Mouse (Mus musculus): ENCODE results near the gene Cdkn1a. TPM values are rescaled to one million over a fixed set of nuclear protein-coding genes. Genes with fewer than 3 reads are reported as not detected.
A peak's percentile ranks its signal among the peaks of the same experiment; 100 is the strongest.

The Cdkn1a gene
- polyA plus RNA-seq, 1 experiment from 2014 or later = 33.1 TPM

DNA sequence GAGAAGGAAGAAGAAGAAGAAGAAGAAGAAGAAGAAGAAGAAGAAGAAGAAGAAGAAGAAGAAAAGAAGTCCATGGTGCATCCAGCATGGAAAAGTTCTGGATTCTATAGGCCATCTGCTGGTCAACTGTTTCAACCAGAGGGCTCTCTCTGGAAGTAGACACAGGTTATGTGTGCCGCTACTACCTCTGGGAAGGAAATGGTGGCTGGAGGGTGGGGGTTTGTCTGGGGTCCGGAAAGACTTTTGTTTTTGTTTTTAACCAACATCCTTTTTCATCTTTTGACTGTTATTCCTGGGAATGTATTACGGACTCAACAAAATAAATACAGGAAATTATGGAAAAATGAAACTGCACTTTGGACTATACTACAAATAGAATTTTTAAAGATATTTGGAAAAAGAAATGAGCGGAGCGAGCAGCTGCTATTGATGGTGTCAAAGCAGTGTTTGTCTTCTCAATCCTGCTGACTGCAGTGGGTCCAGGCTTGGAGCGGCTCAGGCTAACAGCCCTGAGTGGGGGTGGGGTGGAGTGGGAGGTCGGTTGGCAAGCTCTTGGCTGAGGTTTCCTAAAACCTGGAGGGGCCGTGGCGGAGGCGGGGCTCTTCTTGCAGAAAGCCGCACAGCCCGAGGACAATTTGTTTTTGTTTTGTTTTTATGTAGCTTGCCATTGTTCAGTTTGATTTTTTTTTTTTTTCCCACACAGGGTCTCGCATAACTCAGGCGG is 12.8 kb upstream of the Cdkn1a start:
- DNase-seq (ENCODE audit: low spot score) = no peak
- Histone ChIP-seq H3K4me3 (peak overlapping the region; percentile 51), H3K27ac (peak overlapping the region; percentile 81; the same call in 1 of the 2 replicates), H3K27me3 (ENCODE audit: insufficient read depth, poor library complexity, severe bottlenecking) (peaks cover 25% of the 10 kb centered on the region), H3K9me3 (no peaks in the 10 kb centered on the region), H3K4me1 (peaks cover 48% of the 10 kb centered on the region), H3K36me3 (no peaks in the 10 kb centered on the region)
- 16% methylated on average over 14 of the region's 14 CpGs for WGBS

GRCm38 (mm10) chr17:29078519-29079383 is 12.0 kb upstream of the Cdkn1a start:
- WGBS = 4% methylated on average over 25 of the region's 25 CpGs
- Histone ChIP-seq H3K36me3 (no peaks in the 10 kb centered on the region), H3K27ac (peak overlapping the region; percentile 81), H3K4me1 (peaks cover 41% of the 10 kb centered on the region), H3K9me3 (no peaks in the 10 kb centered on the region), H3K4me3 (peak overlapping the region; percentile 51), H3K27me3 (ENCODE audit: insufficient read depth, poor library complexity, severe bottlenecking) (peaks cover 25% of the 10 kb centered on the region)
- DNase-seq (ENCODE audit: low spot score) = no peak

DNA sequence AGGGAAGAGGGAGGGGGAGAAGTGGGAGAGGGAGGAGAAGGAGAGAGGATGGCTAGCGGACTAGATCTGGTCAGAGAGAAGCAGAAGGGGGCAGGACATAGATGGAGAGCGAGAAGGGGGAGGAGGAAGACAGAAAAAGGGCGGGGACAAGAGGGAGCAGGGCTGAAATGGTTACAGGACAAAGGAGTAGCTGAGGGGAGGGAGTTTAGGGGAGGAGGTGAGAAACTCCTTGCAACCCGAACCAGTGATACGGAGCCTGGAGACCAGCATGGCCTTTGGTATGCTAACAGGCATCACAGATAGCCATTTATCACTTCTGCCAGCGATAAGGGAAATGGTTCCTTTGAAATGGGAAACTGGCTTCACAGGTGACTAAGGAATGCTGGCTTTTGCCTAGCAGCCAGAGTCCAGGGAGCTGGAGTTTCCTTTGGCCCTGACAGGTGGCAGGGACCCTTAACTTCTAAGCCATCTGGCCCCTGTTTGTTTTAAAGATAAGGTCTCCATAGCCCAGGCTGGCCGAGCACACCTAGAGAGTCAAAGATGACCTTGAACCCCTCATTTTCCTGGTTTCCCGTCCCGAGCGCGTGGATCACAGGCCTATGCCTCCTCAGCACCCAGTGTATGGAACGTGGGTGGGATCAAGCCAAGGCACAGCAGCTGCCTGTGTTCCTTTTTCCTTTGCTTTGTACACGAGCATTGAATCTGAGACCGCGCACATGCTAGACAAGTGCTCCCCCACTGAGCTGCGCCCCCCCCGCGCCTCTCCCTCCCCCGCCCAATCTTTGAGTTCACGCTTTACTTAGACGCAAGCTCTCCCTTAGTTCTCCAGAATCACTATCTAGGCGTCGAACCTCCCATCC is 9.8 kb upstream of the Cdkn1a start:
- Histone ChIP-seq H3K9me3 (no peaks in the 10 kb centered on the region), H3K36me3 (no peaks in the 10 kb centered on the region), H3K27ac (peak overlapping the region; percentile 60), H3K27me3 (ENCODE audit: insufficient read depth, poor library complexity, severe bottlenecking) (peaks cover 25% of the 10 kb centered on the region), H3K4me1 (peaks cover 40% of the 10 kb centered on the region), H3K4me3 (peak overlapping the region; percentile 36)
- 3% methylated on average over 22 of the region's 23 CpGs for WGBS
- no peak for DNase-seq (ENCODE audit: low spot score)

GRCm38 (mm10) chr17:29081618-29082381 is 9.0 kb upstream of the Cdkn1a start:
- Histone ChIP-seq H3K27me3 (ENCODE audit: insufficient read depth, poor library complexity, severe bottlenecking) (peaks cover 25% of the 10 kb centered on the region), H3K4me3 (peak overlapping the region; percentile 36), H3K9me3 (no peaks in the 10 kb centered on the region), H3K27ac (peak overlapping the region; percentile 60), H3K36me3 (no peaks in the 10 kb centered on the region), H3K4me1 (peaks cover 37% of the 10 kb centered on the region)
- DNase-seq (ENCODE audit: low spot score) = no peak
- WGBS = 6% methylated on average over 21 of the region's 21 CpGs

DNA sequence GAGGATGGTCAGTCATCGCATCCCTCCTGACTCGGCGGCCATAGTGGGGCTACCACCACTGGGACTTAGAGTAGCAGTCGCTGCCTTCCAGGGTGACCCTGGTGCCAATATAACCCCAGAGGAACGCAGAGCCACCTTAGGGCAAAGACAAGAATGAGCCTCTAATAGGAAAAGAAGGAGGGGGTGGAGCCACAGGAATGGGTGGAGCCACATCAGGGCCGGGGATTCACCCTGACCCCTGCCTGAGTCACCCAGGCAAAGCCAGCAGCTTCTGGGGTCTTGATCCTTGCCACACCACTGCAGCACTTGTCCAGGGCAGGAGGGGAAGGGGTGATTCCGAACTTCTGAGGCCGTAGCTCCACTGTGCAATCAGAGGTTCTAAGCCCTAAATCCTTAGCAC is 7.2 kb upstream of the Cdkn1a start:
- H3K36me3 ChIP-seq = no peaks in the 10 kb centered on the region
- 88% methylated on average over 8 of the region's 8 CpGs for WGBS
- no peak overlapping the region for H3K4me3 ChIP-seq
- H3K27me3 ChIP-seq (ENCODE audit: insufficient read depth, poor library complexity, severe bottlenecking) = peaks cover 25% of the 10 kb centered on the region
- DNase-seq (ENCODE audit: low spot score) = no peak
- peaks cover 23% of the 10 kb centered on the region for H3K4me1 ChIP-seq
- H3K27ac ChIP-seq = no peak overlapping the region
- no peaks in the 10 kb centered on the region for H3K9me3 ChIP-seq

DNA sequence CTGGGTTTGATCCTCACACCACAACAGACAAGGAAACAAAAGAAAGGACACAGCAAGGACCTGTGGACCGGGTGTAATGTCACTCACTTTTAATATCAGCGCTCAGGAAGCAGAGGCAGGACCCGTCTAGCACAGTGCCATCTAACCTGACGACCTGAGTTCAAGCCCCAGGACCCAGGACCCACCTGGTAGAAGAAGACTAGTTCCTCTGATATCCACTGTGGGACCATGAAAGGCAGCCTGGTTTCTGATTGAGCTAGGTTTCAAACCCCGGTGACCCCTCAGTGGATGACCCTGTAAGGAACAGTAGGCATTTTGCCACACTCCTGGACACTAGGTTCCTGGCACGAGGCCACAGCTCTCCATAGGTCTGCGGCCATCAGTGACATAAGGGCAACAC is 6.1 kb upstream of the Cdkn1a start:
- Histone ChIP-seq H3K27ac (no peak overlapping the region), H3K4me3 (no peak overlapping the region), H3K36me3 (no peaks in the 10 kb centered on the region), H3K4me1 (peaks cover 16% of the 10 kb centered on the region), H3K9me3 (no peaks in the 10 kb centered on the region), H3K27me3 (ENCODE audit: insufficient read depth, poor library complexity, severe bottlenecking) (peaks cover 27% of the 10 kb centered on the region)
- 85% methylated on average over 7 of the region's 7 CpGs for WGBS
- no peak for DNase-seq (ENCODE audit: low spot score)

GRCm38 (mm10) chr17:29085266-29085665 is 5.5 kb upstream of the Cdkn1a start:
- DNase-seq (ENCODE audit: low spot score) = no peak
- H3K4me3 ChIP-seq = no peak overlapping the region
- 69% methylated on average over 10 of the region's 10 CpGs for WGBS
- peaks cover 16% of the 10 kb centered on the region for H3K4me1 ChIP-seq
- H3K27me3 ChIP-seq (ENCODE audit: insufficient read depth, poor library complexity, severe bottlenecking) = peaks cover 31% of the 10 kb centered on the region
- no peaks in the 10 kb centered on the region for H3K36me3 ChIP-seq
- H3K27ac ChIP-seq = no peak overlapping the region
- H3K9me3 ChIP-seq = no peaks in the 10 kb centered on the region

- 68% methylated on average over 4 of the region's 4 CpGs for WGBS
- Histone ChIP-seq H3K4me3 (no peak overlapping the region), H3K9me3 (no peaks in the 10 kb centered on the region), H3K27ac (no peak overlapping the region), H3K27me3 (ENCODE audit: insufficient read depth, poor library complexity, severe bottlenecking) (peaks cover 27% of the 10 kb centered on the region), H3K36me3 (no peaks in the 10 kb centered on the region), H3K4me1 (no peaks in the 10 kb centered on the region)
- DNase-seq (ENCODE audit: low spot score) = no peak
Observed at GRCm38 (mm10) chr17:29086916-29087315, 3.9 kb upstream of the Cdkn1a start.

DNA sequence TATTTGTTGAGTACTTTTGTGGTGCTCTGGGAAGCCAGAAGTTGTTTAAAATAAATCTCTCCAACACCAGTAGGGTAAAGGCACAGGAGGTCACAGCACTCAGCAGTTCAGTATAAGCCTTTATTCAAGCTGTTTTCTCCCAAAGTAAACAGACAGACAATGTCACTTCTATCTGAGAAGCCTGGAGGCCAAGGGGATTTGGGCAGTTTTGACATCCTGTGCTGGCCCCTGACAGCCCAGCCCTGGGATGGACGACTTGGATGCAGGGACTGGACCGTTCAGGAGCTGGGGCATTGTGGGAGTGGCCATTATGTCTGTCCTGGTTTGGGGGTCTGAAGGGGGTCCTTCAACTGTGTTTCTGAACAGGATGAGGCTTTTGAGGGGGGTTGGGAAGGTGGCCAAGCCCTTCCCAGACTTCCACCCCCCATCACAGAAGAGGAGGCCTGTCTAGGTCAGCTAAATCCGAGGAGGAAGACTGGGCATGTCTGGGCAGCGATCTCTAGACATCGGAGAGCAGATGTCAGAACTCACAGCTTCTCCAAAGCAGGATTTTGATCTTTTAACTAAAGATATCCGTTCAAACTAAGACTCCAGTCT is 670 bp downstream of the Cdkn1a start:
- Histone ChIP-seq H3K36me3 (no peaks in the 10 kb centered on the region), H3K4me1 (peaks cover 26% of the 10 kb centered on the region), H3K27ac (no peak overlapping the region), H3K4me3 (no peak overlapping the region), H3K9me3 (no peaks in the 10 kb centered on the region), H3K27me3 (ENCODE audit: insufficient read depth, poor library complexity, severe bottlenecking) (peaks cover 51% of the 10 kb centered on the region)
- 45% methylated on average over 6 of the region's 6 CpGs for WGBS
- no peak for DNase-seq (ENCODE audit: low spot score)

DNA sequence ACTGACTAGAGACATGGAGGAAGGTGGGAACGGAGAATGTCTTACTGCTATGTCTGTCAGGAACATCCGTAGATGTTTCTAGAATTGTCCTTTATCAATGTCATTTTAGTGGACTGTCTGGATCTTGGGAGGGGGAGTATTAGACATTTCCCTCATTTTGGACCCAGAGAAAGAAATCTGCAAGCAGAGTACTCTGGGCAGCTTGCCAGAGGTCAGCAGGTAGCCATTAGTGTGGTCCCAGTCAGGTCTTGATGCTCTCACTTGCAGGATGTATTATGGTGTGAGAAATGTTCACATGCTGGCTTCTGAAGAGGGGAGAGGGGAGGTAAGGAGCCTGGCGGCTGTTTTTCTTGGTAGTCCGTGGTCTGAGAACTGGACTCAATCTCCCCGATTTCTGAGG is 1.7 kb downstream of the Cdkn1a start:
- H3K36me3 ChIP-seq = no peaks in the 10 kb centered on the region
- 57% methylated on average over 5 of the region's 5 CpGs for WGBS
- no peak for DNase-seq (ENCODE audit: low spot score)
- no peaks in the 10 kb centered on the region for H3K9me3 ChIP-seq
- H3K27ac ChIP-seq = no peak overlapping the region
- no peak overlapping the region for H3K4me3 ChIP-seq
- peaks cover 61% of the 10 kb centered on the region for H3K27me3 ChIP-seq (ENCODE audit: insufficient read depth, poor library complexity, severe bottlenecking)
- peaks cover 26% of the 10 kb centered on the region for H3K4me1 ChIP-seq

DNA sequence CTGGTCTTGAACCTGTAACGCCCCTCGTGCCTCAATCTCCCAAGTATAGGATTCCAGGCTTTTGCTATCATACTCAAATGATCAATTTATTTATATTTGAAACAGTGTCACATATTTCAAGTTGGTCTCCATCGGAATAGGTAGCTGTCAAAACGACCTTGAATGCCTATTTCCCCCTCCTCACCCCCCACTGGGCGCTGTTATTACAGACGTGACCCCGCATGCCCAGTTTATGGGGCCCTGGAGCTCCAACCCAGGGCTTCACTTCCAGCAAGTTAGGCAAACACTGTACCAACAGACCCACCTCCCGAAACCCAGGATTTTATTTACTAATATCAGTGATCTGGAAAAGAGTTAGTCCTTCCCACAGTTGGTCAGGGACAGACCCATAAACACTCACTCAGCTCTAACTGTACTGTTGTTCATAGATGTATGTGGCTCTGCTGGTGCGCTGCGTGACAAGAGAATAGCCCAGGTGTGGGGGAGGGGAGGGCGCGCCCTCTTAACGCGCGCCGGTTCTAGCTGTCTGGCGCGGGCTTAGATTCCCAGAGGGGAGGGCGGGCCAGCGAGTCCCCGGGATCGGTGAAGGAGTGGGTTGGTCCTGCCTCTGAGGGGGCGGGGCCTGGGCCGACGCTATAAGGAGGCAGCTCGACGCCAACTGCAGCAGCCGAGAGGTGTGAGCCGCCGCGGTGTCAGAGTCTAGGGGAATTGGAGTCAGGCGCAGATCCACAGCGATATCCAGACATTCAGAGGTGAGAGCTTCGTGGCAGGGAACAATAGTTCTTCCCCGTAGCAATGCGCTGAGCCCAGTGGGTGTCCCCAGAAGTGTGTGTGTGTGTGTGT is 2.6 kb downstream of the Cdkn1a start:
- Histone ChIP-seq H3K9me3 (no peaks in the 10 kb centered on the region), H3K27me3 (ENCODE audit: insufficient read depth, poor library complexity, severe bottlenecking) (peaks cover 62% of the 10 kb centered on the region), H3K4me3 (peak overlapping the region; percentile 64), H3K36me3 (no peaks in the 10 kb centered on the region), H3K4me1 (peaks cover 26% of the 10 kb centered on the region), H3K27ac (peak overlapping the region; percentile 85)
- 8% methylated on average over 36 of the region's 36 CpGs for WGBS
- DNase-seq (ENCODE audit: low spot score) = peak; percentile 94
